Mouse (Mus musculus) small intestine, adult 2 months (tissue): Measurements from ENCODE around the gene Hoxb4.

Experiments
- CTCF ChIP-seq: fragments of 200-500 bp; IDR thresholded peaks from 2 replicates; pipeline ENCODE4 v1.5.1; 2012; ENCODE audit warnings: low read depth, mild to moderate bottlenecking, control low read depth, inconsistent platforms, low read length, moderate library complexity, mixed read lengths; ENCODE audit not compliant: insufficient replicate concordance, insufficient read length; ENCODE audit errors: extremely low read depth
- POLR2A ChIP-seq: fragments of 200-500 bp; IDR thresholded peaks from 2 replicates; pipeline ENCODE4 v1.6.1; 2012; ENCODE audit warnings: low read depth, mild to moderate bottlenecking, control low read depth, inconsistent platforms, low read length, moderate library complexity

DNA sequence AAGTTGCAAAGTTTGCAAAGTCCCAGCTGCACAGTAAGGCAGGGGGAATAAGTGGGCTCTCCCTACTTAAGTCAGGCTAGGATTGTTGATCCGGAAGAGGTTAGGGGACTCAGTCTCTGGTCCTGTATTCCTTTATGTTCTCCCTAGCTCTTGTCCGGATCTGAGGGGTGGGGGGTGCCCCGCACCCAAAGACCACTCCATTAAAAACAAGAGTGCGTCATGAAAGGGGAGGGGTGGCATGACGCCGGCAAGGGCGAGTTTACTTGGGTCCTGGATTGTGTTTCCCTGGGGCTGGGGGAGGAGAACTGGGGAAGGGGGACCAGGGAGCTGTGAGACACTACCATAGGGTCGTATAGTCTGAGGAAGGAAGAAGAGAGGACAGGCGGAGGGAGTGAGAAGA is 18.3 kb upstream of the Hoxb4 start:
- TF ChIP-seq POLR2A (no peak), CTCF (no peak)
